Mouse (Mus musculus) bone marrow macrophage, adult 2 months (primary cell): ENCODE data around the gene Gja4.

Source experiments
- CTCF ChIP-seq: IDR thresholded peaks from 2 replicates; pipeline ENCODE4 v1.5.1; 2012; ENCODE audit warnings: low read depth, mild to moderate bottlenecking, low read length, moderate library complexity
- POLR2A ChIP-seq: IDR thresholded peaks from 2 replicates; pipeline ENCODE4 v1.6.1; 2012; ENCODE audit warnings: mild to moderate bottlenecking, low read depth, low read length, borderline replicate concordance

DNA sequence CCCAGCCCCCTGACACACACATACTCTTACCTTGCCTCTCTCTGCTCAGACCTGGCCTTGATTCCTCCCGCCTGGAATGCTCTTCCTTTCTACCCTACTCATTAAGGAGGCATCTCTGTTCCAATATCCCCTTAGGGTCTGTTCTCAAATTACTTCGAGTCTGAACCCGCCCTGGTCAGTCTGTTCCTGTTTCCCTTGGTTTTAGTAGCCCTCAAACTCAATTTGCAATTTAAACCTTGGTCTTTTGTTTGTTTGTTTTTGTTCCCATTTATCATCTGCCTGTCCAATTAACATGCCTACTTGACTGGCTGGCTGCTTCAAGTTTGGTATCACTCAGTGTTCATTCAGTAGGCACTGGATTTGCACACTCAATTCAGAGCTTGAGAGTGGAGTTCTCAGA lies 15.2 kb upstream of the Gja4 start:
- TF ChIP-seq POLR2A = no peak
- TF ChIP-seq CTCF = no peak
